Mouse (Mus musculus): ENCODE data around the gene Mbnl3.

Mbnl3 gene

DNA sequence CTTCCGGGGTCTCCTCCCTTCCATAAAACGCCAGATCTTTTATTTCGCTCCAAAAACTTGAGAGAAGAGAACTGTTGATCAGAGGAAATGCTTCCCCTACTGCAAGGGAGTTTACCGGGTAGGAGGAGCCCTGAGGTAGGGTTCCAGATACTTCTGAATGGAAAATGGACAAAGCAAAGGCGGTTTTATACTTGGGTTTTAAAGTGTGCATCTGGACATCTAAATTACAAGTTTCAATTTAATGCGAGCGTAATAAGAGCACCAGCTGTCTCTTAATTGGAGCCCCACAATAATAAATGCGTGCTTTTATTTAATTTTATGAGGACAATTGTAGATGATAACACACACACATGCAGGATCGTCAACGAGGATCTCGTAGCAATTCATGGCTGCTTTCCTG is at the start of gene Mbnl3:
Mbnl3 (minus strand) TSS at position 101 of the 400 bp plus-strand sequence.
- CTCF ChIA-PET: interaction anchor here (0.7 kb wide), 1 partner anchor 69 kb away, joined by 3 read pairs; no protein-coding TSS in a partner anchor

DNA sequence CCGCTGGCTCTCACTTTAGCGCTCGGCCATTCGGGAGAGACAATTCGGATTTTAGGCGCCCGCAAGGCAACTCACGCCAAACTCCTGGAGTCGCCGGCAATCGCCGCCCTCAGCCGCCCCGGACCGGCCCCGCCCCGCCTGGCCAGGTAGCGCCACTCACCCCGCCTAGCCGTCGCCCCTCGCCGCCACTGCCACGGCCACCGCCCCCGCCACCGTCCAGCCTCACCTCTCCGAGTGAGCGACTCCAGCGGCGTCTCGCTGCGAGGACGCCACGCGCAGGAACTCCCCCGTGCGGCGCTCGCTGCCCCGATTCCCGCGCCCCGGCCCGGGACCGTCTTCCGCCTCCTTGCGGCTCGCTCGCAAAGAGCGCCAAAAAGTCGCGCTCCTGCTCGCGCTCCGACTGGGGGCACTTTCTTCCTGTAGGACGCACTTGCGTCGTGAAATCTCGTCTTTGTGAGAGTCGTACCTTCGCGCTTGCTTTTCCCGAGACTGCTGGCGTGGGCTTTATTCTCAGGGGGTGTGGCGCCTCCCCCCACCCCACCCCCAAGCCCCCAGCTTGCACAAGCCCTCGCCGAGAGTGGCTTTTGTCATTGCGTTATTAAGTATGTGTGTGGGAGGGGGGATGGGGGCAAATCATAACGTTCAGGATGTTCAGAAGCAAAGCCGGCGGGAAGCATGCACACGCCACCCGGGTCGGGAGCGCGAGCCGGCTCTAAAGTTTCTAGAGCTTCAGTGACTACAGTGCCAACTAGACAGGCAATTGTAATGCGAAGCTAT is 596 bp downstream of the Mbnl3 start:
- CTCF ChIA-PET: interaction anchor here (0.7 kb wide), 1 partner anchor 68 kb away, joined by 3 read pairs; no protein-coding TSS in a partner anchor

GRCm38 (mm10) chrX:51204626-51205547 is 1.4 kb downstream of the Mbnl3 start:
- CTCF ChIA-PET: no interaction called here

DNA sequence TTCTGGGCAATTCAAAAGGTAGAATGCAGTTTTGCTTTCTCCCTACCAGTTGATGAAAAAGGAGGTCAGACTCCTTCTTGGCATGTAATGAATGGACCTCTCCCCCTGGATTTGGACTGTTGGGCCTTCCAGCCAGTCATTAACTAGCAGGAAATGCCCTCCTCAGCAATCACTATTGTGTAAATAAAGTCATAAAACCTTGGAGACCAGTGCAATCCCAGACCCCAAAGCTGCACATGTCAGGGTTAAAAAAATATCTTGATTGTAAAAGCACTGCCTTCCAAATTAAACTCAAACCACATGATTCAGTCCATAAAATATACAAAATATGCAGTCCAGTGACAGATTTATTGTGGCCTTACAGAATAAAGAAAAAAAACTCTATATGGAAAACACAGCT is 9.3 kb downstream of the Mbnl3 start:
- CTCF ChIA-PET: no interaction called here

- CTCF ChIA-PET: no interaction called here
Observed at GRCm38 (mm10) chrX:51171914-51172313, 34.4 kb downstream of the Mbnl3 start.

- CTCF ChIA-PET: no interaction called here
Observed at GRCm38 (mm10) chrX:51171413-51171812, 34.9 kb downstream of the Mbnl3 start.

DNA sequence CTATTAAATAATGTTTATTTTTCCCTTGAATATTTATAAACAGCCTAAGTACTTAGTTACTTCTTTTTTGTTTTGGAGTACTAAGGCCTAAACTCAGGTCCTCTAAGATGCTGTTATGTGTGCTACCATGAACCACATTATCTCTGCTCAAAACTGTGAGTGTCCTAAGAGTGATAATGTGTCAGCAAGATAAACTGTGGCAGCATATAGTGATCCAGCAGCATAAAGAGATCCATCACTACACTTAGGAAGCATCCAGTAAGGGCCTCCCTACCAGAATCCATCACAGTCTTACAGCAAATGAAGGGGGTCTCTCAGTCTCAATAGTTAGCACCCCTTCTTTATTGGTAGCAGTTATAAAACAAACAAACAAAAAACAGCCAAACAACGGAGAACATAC is 35.9 kb downstream of the Mbnl3 start:
- CTCF ChIA-PET: interaction anchor here (0.6 kb wide), 1 partner anchor 463 kb away, joined by 11 read pairs; no protein-coding TSS in a partner anchor

- CTCF ChIA-PET: no interaction called here
Observed at GRCm38 (mm10) chrX:51169476-51170045, 36.8 kb downstream of the Mbnl3 start.

DNA sequence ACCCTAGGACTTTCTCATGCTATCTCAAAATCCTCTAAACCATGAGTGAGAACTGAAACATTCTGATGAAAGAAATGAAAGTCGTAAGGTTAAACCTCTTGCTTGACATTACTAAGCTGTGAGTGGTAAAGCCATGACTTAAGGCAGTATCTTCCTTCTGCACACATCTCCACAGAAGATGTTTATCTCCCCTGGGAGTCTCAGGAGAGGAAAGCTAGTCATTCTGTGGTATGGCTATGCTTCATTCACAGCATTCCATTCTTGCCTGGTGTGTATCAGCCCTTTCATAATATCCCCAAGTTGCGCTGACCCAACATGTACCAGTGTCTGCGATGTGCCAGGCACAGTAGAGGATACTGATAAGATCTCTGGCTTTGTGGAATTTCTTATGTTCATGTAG is 38.4 kb downstream of the Mbnl3 start:
- CTCF ChIA-PET: no interaction called here

DNA sequence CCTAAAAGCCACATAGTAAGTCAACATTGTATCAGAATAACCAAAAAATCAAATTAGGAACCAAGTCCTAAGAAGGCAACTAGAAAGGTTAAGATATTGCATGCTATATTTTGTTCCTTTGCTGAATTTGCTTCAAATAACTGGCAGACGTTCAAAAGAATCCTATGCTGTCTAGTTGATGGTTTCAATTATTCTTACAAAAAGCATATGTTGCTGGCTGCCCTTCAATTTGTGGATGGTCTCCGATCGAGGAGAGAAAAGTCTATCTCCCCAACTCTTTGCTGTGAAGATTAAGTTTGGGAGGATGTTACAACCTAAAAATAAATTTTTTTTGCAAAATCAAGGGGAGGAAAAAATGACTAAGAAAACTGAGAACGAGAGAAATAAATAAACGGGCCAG is 41.6 kb downstream of the Mbnl3 start:
- CTCF ChIA-PET: interaction anchor here (0.6 kb wide), 1 partner anchor 210 kb away, joined by 5 read pairs; no protein-coding TSS in a partner anchor

DNA sequence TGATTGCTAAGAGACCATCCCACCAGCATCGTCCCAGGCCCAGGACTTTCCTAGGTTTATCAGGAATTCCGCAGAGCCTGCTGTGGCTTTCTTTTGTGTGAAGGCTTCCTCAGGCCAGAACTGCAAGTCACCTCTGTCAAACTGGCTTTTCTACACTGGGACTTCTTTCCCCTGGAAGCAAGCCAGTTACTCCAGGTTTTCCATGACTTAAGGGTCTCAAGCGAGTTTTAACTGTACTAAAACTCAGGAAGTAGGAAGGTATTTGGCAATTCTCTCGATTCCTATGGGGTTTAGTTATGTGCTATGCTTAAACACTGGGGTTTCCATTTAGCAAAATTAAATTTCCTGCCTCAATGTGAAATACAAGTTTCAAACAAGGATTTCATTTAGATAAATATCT is 57.9 kb downstream of the Mbnl3 start:
- CTCF ChIA-PET: no interaction called here

DNA sequence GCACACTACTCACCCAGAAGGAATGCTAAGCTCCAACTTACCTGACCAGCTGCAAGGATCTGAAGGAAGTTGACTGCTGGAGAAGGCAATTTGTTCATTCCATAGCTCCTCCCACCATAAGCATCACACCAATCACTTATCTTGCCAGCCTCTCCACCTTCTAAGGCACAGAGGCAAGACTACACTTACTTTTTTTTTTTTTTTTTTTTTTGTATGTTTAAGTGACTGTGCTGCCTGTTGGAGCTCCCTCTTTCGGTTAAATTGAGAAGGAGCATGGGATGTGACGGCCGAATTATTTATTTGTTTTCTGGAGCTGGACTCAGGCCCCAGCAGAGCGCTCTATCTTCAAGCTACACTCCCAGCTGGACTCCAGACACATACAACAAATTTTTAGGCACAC is 60.0 kb downstream of the Mbnl3 start:
- CTCF ChIA-PET: no interaction called here

DNA sequence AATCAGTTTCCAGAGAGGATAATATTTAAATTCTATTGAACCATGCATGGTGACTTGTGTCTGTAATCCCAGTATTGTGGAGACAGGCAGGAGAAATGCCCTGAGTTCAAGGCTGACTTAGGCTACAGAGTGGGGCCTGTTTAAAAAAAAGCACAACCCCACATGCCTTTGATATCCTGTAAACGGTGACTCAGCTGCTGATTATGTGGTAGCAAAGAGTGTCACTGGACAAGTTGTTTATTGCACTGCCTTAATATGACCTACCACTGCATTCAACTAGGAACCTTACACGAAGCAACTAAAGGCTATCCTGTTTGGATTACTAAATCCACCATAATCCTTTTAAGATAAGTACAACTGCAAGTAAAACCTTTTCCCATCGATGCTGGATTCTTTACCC is 66.3 kb downstream of the Mbnl3 start:
- CTCF ChIA-PET: no interaction called here

- CTCF ChIA-PET: no interaction called here
Observed at GRCm38 (mm10) chrX:51131325-51131724, 75.0 kb downstream of the Mbnl3 start.

DNA sequence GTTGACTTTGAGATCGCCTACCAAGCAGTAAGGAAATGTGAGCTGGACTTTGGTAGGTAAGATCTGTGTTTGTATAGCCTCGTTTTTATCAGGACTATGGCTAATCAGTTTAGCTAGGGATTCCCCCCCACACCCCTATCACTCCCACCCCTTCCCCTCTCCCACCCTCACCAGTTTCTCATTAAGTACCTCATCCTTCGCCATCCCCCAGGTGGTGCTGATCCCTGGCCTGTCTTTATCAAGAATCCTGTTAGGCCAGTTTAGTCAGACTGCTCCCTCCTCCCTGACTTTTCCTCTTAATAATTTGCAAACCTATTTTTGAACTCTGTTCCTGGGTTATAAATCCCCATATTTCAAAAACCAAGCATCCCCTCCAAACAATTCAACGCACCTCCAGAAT is 103.6 kb downstream of the Mbnl3 start:
- CTCF ChIA-PET: no interaction called here

DNA sequence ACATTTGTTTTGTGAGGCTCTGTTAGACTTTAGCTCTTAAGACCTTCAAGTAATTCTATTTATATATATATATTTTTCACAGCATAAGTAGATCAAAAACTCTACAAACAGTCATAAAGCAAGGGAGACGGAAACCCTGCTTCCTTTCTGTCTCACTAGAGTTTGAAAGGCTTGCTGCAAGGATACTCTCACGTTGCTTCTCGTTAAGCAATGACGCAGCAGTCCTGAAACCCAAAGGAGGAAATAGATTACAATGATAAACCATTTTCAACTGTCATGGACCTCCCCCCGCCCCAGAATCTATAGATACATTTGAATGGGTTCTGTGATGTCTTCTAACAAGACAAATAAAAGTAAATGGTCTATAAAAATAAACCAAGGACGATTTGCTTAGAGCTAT is 121.4 kb downstream of the Mbnl3 start:
- CTCF ChIA-PET: no interaction called here

DNA sequence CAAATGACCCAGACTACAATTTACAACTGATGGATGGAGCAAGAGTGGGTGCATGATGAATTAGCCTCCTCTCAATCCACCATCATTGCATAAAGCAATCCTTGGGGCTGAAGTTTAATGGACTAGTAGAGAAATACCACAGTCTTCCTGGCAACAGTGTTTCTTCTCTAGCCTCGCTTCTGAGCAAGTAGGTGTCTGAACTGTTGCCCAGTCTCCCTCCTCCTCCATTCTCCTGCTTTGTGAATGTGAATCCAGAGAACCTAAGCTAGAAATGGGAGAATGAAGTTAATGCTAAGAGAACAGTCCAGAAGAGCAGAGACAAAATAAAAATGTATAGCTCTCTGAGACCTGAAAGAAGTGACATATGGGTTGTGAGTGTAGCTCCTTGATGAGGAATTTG is 122.1 kb downstream of the Mbnl3 start:
- CTCF ChIA-PET: no interaction called here

- CTCF ChIA-PET: no interaction called here
Observed at GRCm38 (mm10) chrX:51076744-51077143, 129.6 kb downstream of the Mbnl3 start.
